Mouse (Mus musculus) C2C12 (cell line): ENCODE results near the gene Mcrs1. TPM values are rescaled to one million over a fixed set of nuclear protein-coding genes. Genes with fewer than 3 reads are reported as not detected.

ENCODE experiments used
- H3K27me3 ChIP-seq: one replicate; pipeline ENCODE4 v1.6.1; 2011; ENCODE audit not compliant: control insufficient read depth, insufficient read depth, insufficient read length
- H3K36me3 ChIP-seq: one replicate; pipeline ENCODE4 v1.6.1; 2011; ENCODE audit not compliant: control insufficient read depth, insufficient read depth
- H3K4me3 ChIP-seq: one replicate; pipeline ENCODE4 v1.5.1; 2011; ENCODE audit warnings: mild to moderate bottlenecking, control low read depth; ENCODE audit not compliant: poor library complexity, insufficient read depth, severe bottlenecking
- H3K79me2 ChIP-seq: one replicate; pipeline ENCODE4 v1.6.1; 2011; ENCODE audit not compliant: control insufficient read depth, insufficient read depth
- H3K79me3 ChIP-seq: one replicate; pipeline ENCODE4 v1.6.1; 2011; ENCODE audit warnings: low read depth, control low read depth
- H3ac ChIP-seq: one replicate; pipeline ENCODE3; 2011; ENCODE audit warnings: low read depth; ENCODE audit not compliant: control insufficient read depth, insufficient read length
- CEBPB ChIP-seq: IDR thresholded peaks from one replicate; pipeline ENCODE4 v1.6.1; 2011; ENCODE audit warnings: low read depth, mild to moderate bottlenecking, control low read depth, moderate library complexity
- CTCF ChIP-seq: IDR thresholded peaks from one replicate; pipeline ENCODE4 v1.5.1; 2011; ENCODE audit not compliant: control insufficient read depth, insufficient read depth, insufficient read length
- FOSL1 ChIP-seq: IDR thresholded peaks from one replicate; pipeline ENCODE4 v1.8.0; 2011; ENCODE audit warnings: mild to moderate bottlenecking, low read length; ENCODE audit not compliant: poor library complexity, insufficient read depth, severe bottlenecking
- MAX ChIP-seq: IDR thresholded peaks from one replicate; pipeline ENCODE4 v1.6.1; 2011; ENCODE audit warnings: mild to moderate bottlenecking, control low read depth
- MYOD1 ChIP-seq: IDR thresholded peaks from one replicate; pipeline ENCODE4 v1.6.1; 2011; ENCODE audit warnings: low read depth; ENCODE audit not compliant: control insufficient read depth, insufficient read length
- MYOG ChIP-seq: IDR thresholded peaks from one replicate; pipeline ENCODE4 v1.6.1; 2011; ENCODE audit not compliant: control insufficient read depth, insufficient read length; ENCODE audit errors: extremely low read depth
- USF1 ChIP-seq: IDR thresholded peaks from one replicate; pipeline ENCODE4 v1.6.1; 2011; ENCODE audit warnings: low read depth, mild to moderate bottlenecking, control low read depth, moderate library complexity
- polyA plus RNA-seq: library from polyadenylated mRNA; unstranded; fragments of >200 nt; fragmentation: generic; extraction: Trizol; gene quantifications from one replicate; pipeline ENCODE4 v1.2.1, GENCODE M21; 2012; ENCODE audit warnings: missing spikeins

Gene Mcrs1
- polyA plus RNA-seq, 1 experiment = 118 TPM

GRCm38 (mm10) chr15:99231998-99232397 lies 19.8 kb downstream of the Mcrs1 start:
- no peak overlapping the region for H3K4me3 ChIP-seq
- no peak overlapping the region for H3ac ChIP-seq
- no peaks in the 10 kb centered on the region for H3K79me3 ChIP-seq
- H3K36me3 ChIP-seq = no peaks in the 10 kb centered on the region
- H3K27me3 ChIP-seq = peaks cover 84% of the 10 kb centered on the region
- no peaks in the 10 kb centered on the region for H3K79me2 ChIP-seq
- TF ChIP-seq CTCF (no peak), FOSL1 (no peak), USF1 (no peak), CEBPB (no peak), MAX (no peak), MYOG (no peak), MYOD1 (no peak)

- Histone ChIP-seq H3K79me3 (no peaks in the 10 kb centered on the region), H3K36me3 (no peaks in the 10 kb centered on the region), H3K27me3 (peaks cover 95% of the 10 kb centered on the region), H3K79me2 (no peaks in the 10 kb centered on the region), H3K4me3 (no peak overlapping the region), H3ac (no peak overlapping the region)
- TF ChIP-seq CTCF (no peak), MAX (no peak), USF1 (no peak), MYOD1 (no peak), CEBPB (no peak), MYOG (no peak), FOSL1 (no peak)
These were observed 25.7 kb downstream of the Mcrs1 start for GRCm38 (mm10) chr15:99226090-99226489.

GRCm38 (mm10) chr15:99225081-99225810 lies 26.5 kb downstream of the Mcrs1 start:
- Histone ChIP-seq H3K36me3 (no peaks in the 10 kb centered on the region), H3K79me3 (no peaks in the 10 kb centered on the region), H3ac (no peak overlapping the region), H3K27me3 (peaks cover 91% of the 10 kb centered on the region), H3K4me3 (no peak overlapping the region), H3K79me2 (no peaks in the 10 kb centered on the region)
- TF ChIP-seq MAX (no peak), USF1 (no peak), MYOG (no peak), MYOD1 (no peak), CTCF (no peak), CEBPB (no peak), FOSL1 (no peak)

- Histone ChIP-seq H3K27me3 (peaks cover 91% of the 10 kb centered on the region), H3K79me2 (no peaks in the 10 kb centered on the region), H3K79me3 (no peaks in the 10 kb centered on the region), H3K36me3 (no peaks in the 10 kb centered on the region), H3ac (peak within 1 kb of the TSS; percentile 55), H3K4me3 (peak within 1 kb of the TSS; percentile 28)
- no peak for TF ChIP-seq CEBPB
- no peak for TF ChIP-seq MAX
- TF ChIP-seq MYOG = no peak
- TF ChIP-seq FOSL1 = no peak
- TF ChIP-seq USF1 = no peak
These were observed 27.4 kb downstream of the Mcrs1 start, which contains the start of gene Kcnh3 for GRCm38 (mm10) chr15:99224208-99224911. Gene Kcnh3, plus strand, starts transcription at chr15:99224861.

DNA sequence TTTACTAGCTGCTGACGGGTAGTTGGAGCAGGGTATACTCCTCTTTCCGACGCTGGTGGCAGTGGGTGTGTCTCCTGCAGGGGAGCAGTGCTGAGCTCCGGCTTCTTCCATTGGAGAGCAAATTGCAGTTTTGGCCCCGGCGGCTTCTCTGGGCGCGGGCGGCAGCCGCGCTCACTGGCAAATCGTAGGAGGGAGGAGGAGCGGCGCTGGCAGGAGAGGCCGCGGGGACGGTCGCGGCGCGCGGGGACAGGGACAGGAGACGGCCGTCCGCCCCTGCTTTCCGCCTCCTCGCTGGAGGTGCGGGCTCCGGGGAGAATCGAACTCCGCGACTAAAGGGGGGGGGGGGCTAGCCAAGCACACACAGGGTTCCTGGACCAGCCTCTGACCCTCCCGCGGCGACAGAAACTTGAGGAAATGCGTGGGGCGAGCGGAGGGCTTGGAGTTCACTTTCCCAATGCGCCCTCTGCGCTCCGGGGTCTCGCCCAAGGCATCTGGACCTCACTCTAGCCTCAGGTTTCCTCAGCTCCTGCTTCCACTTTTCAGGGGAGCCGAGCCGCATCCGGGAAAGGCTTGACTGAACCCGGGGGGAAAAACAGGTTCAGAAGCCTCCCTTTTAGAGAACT lies 28.1 kb downstream of the Mcrs1 start:
- Histone ChIP-seq H3K79me3 (no peaks in the 10 kb centered on the region), H3K27me3 (peaks cover 85% of the 10 kb centered on the region), H3K79me2 (no peaks in the 10 kb centered on the region), H3K4me3 (peak overlapping the region; percentile 28), H3ac (peak overlapping the region; percentile 55), H3K36me3 (no peaks in the 10 kb centered on the region)
- TF ChIP-seq MAX (no peak), FOSL1 (no peak), USF1 (no peak), CTCF (no peak), MYOG (no peak), MYOD1 (no peak), CEBPB (no peak)
